Mouse (Mus musculus): ENCODE results near the gene Camk2b.
"Not testable (repeated sequence)": the region's sequence is repeated elsewhere in the genome, so short reads cannot be mapped to it uniquely, and the experiment has no call there.

Camk2b gene

DNA sequence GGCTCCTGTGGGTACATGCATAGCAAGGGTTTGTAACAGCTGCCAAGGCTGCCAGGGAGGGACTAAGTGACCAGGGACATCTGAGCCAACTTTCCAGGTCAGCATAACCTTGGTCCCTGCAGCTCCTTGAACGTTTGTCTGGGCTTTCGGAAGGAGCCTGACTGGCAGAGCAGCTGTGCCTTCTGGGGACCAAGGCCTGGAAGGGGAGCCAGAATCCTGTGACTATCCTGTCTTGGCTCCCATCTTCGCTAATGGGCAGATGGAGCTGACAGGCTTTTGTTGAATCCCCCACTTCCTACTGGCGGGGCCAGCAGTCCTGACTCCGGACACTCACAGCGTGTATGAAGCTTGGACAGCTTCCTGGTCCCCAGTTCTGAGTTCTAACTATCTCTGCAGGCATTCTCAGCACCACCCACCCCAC lies 51.1 kb downstream of the Camk2b start:
- DNase-seq (ENCODE audit: low spot score) = no peak

DNA sequence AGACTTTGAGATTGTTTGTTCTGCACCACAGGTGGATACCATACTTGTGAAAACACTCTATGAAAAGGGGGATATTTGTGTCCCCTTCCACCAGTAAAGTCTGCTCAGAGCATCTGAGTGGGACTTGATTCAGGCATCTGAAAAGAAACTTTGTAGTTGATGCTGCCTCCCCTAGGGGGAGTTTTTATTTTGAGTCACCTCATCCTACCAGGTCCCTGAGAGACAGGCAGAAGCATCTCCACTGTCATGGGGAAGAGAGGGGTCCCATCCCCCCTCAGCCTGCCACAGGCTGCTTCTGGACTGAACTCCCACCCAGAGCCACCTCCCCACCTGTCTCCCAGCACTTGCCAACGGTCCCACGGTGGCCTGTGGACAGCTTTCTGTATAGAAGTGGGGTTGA lies 52.8 kb downstream of the Camk2b start:
- DNase-seq (ENCODE audit: low spot score) = no peak

DNA sequence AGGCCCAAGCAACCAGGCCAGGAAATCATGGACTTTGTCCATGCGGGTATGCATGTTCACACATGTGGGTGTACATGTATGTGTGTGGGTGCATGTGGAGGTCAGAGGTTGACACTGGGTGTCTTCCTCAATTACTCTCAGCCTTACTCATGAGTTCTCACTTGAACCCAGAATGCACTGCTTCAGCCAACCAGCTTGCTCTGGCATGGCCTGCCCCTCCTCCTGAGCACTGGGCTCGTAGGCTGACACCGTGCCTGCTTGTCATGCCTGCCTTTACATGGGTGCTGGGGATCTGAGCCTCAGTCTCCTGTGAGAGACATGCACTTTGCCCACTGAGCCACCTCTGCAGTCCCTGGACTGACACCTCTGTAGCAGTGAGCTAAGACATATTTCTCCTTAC lies 54.3 kb downstream of the Camk2b start:
- DNase-seq (ENCODE audit: low spot score) = no peak

DNA sequence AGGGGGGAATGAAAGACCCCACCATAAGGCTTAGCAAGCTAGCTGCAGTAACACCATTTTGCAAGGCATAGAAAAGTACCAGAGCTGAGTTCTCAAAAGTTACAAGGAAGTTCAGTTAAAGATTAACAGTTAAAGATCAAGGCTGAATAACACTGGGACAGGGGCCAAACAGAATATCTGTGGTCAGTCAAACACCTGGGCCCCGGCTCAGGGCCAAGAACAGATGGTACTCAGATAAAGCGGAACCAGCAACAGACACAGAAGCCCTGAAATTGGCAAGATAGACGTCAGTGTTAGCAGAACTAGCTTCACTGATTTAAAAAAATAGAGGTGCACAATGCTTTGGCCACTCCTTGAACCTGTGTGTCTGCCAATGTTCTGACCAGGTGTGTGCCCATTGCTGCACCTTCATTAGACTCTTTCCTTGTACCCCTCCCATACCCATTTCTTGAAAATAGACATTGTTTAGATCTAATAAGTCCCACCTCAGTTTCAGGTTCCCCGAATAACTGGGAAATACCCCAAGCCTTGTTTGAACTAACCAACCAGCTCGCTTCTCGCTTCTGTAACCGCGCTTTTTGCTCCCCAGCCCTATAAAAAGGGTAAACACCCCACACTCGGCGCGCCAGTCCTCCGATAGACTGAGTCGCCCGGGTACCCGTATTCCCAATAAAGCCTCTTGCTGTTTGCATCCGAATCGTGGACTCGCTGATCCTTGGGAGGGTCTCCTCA lies 55.2 kb downstream of the Camk2b start:
- not testable (repeated sequence) for DNase-seq (ENCODE audit: low spot score)

DNA sequence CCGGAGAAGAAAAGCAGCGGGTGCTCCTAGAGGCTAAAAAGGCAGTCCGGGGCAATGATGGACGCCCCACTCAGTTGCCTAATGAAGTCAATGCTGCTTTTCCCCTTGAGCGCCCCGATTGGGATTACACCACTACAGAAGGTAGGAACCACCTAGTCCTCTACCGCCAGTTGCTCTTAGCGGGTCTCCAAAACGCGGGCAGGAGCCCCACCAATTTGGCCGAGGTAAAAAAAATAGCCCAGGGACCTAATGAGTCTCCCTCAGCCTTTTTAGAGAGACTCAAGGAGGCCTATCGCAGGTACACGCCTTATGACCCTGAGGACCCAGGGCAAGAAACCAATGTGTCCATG lies 58.4 kb downstream of the Camk2b start:
- not testable (repeated sequence) for DNase-seq (ENCODE audit: low spot score)

DNA sequence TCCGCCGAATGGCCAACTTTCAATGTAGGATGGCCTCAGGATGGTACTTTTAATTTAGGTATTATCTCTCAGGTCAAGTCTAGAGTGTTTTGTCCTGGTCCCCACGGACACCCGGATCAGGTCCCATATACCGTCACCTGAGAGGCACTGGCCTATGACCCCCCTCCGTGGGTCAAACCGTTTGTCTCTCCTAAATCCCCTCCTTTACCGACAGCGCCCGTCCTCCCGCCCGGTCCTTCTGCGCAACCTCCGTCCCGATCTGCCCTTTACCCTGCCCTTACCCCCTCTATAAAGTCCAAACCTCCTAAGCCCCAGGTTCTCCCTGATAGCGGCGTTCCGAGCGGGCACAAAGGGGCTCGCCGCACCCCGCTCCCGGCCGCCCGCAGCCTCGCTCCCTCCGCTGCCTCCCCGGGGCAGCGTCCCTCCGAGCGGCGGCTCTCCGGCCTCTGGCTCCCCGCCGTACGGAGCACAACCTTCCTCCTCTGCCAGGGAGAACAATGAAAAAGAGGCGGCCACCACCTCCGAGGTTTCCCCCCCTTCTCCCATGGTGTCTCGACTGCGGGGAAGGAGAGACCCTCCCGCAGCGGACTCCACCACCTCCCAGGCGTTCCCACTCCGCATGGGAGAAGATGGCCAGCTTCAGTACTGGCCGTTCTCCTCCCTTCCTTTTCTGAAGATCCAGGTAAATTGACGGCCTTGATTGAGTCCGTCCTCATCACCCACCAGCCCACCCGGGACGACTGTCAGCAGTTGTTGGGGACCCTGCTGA lies 59.0 kb downstream of the Camk2b start:
- not testable (repeated sequence) for DNase-seq (ENCODE audit: low spot score)

DNA sequence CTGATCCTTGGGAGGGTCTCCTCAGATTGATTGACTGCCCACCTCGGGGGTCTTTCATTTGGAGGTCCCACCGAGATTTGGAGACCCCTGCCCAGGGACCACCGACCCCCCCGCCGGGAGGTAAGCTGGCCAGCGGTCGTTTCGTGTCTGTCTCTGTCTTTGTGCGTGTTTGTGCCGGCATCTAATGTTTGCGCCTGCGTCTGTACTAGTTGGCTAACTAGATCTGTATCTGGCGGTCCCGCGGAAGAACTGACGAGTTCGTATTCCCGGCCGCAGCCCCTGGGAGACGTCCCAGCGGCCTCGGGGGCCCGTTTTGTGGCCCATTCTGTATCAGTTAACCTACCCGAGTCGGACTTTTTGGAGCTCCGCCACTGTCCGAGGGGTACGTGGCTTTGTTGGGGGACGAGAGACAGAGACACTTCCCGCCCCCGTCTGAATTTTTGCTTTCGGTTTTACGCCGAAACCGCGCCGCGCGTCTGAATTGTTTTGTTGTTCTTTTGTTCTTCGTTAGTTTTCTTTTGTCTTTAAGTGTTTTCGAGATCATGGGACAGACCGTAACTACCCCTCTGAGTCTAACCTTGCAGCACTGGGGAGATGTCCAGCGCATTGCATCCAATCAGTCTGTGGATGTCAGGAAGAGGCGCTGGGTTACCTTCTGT lies 59.7 kb downstream of the Camk2b start:
- not testable (repeated sequence) for DNase-seq (ENCODE audit: low spot score)

DNA sequence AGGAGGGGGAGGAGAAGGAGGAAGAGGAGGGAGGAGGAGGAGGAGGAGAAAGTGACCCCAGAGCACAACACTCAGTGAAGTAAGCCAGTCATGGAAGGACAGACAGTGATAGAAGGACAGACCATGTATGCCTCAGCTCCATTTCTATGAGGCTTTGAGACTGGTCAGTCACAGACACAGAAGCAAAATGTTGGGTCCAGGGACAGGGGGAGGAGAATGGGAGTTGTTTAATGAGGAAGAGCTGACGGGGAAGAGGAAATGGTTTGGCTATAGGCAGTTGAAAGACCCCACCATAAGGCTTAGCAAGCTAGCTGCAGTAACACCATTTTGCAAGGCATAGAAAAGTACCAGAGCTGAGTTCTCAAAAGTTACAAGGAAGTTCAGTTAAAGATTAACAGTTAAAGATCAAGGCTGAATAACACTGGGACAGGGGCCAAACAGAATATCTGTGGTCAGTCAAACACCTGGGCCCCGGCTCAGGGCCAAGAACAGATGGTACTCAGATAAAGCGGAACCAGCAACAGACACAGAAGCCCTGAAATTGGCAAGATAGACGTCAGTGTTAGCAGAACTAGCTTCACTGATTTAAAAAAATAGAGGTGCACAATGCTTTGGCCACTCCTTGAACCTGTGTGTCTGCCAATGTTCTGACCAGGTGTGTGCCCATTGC lies 60.7 kb downstream of the Camk2b start:
- not testable (repeated sequence) for DNase-seq (ENCODE audit: low spot score)

DNA sequence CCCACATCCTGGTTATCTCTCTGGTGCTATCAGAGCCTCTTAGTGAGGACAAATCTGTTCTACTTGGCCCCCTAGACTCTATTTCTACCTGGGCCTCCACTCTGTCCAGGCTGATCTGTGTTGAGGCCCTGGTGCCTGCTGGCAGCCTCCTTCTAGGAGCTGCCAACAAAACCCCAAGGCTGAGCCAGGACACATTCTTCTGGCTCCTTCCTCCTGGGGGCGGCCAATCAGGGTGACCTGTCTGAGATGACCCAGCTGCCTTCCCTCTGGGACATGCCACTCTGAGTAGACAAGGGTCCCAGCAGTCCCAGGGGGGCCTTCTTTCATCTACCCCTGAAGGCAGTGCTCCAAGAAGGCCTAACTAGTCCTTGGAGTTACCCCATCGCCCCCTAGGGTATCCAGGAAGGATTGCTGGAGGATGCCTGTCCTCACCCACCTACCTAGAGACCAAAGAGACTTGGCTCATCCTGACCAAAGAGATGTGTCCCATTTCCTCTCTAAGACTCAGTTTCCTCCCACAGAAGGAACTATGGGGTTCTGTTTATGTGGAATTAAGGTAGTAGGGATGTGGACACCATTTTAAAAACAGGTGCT lies 63.0 kb downstream of the Camk2b start:
- no peak for DNase-seq (ENCODE audit: low spot score)

DNA sequence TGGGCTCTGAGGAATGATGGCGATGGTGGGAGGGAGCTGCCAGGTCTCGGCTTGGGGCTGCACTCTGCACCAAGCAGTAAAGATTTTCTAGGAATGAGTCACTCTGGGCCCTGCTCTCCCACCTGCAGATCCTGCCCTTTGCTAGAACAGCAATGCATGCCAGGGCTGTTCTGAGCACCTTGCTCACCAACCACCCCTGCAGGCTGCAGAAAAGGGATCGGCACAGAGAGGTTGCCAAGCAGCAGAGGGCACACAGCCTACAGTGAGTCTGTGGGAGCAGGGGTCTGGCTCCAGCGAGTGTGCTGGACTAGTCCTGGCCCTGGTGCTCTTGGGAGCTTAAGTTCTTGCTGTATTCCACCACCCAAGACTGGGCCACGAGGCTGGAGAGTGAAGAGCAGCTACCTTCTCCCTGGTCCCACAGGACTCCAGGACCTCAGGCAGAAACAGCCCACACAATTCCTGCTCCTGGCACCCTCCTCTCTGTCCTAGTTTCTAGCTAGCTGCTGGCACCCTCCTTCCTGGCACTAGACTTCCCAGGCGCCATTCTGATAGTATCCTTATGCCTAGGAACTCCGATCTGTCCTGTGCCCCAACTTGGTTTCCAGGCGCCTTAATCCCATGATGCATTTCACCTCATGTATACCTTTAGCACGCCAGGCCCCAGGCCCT lies 64.0 kb downstream of the Camk2b start:
- DNase-seq (ENCODE audit: low spot score) = no peak

DNA sequence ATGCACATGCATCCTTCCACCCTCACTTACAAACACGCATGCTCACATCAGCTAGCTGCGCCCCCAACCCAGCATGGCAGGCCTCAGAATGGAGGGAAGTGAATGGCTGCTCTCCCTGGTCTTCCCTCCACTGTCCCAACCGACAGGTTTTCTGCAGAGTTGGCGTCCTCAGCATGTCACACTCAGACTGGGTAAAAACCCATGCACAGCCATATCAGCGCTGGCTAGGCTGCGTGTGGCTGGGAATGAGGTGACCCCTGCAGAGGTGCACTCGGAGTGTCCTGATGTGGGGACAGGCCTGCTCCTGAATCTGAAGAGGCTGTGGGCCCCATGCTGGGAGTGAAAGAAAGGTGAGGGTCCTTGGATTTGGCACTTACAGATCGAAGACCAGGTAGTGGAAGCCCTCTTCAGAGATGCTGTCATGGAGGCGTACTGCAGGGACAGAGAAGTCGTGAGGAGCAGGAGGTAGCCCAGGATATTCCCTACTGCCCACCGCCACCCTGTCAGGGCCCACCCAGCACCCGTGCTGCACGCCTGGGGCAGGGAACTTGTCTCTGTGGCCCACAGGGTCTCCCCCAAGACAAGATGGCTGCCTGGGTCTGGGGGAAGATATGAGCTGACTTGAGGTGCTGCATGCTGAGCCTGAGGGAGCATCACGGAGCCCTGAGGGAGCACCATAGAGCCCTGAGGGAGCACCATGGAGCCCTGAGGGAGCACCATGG lies 65.0 kb downstream of the Camk2b start:
- DNase-seq (ENCODE audit: low spot score) = no peak

DNA sequence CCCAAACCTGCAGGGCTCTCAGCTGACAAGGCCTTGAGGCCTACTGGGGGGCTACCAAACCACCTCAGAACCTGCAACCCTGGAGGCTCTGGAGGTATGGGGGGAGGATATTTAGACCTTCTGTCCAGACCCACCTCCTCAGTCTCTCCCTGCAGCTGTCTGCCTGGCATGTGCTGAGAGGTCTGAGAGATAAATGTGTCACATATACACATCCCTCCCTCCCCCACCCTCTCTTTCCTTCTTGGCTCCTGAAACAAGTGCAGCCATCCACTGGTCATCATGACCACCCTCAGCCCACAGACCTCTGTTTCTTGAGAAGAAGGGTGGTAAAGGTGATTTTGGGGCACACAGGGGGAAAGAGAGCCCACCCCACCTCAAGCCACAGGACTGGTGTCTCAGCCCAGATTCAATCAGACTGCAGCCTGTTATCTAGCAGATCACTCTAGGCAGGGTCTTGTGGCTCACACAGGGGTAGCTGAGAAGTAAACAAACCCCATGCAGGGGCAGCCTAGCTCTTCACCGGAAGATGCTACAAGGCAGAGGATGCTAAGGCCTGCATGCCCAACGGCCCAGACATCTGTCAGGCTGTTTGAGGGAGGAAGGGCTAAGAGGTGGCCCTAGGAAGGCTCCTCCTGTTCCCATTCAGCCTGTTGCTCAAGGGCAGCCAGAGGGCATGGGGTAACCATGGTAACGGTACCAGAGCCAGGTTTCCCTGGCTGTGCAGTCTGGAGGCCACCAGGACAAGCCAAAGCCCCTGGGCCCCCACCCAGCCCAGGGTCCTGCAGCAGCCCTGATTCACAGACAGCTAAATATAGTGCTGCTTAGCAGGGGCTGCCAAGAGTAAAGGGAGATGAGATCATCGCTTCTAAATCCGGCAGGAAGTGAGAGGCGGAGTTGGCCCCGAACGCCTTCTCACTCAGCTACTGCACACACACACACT lies 66.1 kb downstream of the Camk2b start:
- peak; percentile 66 for DNase-seq (ENCODE audit: low spot score)

DNA sequence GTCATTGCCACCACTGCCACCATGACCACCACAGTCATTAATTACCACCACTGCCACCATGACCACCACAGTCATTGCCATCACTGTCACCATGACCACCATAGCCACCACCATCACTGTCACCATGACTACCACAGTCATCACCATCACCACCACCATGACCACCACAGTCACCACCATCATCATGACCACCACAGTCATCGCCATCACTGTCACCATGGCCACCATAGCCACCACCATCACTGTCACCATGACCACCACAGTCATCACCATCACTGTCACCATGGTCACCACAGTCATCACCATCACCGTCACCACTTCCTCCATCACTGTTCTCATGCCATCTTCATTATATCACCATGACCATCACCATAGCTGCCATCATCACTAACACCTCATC lies 67.7 kb downstream of the Camk2b start:
- no peak for DNase-seq (ENCODE audit: low spot score)

DNA sequence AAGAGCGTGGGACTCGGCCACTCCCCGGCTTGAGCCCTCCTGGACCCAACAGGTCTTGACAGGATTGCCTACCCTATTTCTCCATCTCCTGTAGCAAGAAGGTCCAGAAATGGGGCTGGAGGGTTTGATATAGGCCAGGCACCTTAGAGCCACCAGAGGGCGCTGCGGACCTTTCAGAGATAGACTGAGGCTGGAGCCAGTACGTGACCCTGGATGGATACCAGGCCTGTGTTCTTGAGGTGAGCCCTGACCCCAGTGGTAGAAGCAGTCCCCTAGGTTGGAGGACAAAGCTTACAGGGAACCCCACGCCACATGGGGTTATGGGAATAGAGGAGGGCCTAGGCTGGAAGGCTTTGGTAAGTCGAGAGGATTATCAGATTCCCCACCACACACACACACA lies 70.2 kb downstream of the Camk2b start:
- DNase-seq (ENCODE audit: low spot score) = peak; percentile 92

DNA sequence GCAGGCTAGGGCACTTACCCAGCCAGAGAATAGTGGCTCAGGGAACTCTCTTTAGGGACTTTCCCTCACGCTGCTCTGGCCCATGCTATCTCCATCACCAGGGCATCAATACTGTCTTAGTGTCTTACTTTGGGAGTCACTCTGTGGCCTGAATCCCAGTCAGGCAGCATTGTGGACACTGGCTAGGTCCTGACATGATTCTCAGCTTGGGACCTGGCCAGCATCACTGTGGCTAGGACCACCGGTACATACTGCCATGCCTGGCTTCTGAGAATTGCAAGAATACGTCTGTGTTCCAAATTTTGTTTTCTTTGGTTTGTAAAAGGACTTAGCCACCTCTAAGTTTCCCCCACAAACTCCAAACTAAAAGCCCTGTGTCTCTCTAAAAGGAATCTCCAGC lies 71.3 kb downstream of the Camk2b start:
- DNase-seq (ENCODE audit: low spot score) = no peak

DNA sequence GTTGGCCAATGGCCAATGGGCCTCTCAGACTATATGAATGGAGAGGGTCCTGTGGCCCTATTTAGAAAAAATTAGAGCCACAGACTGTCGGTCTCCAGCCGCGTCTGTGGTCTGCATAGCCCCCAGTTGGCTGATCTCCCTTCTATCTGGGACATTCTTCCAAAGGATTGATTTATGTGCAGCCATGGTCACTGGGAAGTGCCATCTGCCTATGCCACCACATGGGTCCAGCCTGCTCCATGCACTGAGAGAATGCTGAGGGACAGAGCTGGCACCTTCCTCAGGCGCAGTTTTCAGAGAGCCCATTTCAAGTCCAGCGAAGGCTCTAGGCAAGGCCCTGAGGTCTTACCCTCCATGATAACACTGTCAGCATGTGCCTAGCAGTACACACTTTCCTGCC lies 72.0 kb downstream of the Camk2b start:
- no peak for DNase-seq (ENCODE audit: low spot score)

DNA sequence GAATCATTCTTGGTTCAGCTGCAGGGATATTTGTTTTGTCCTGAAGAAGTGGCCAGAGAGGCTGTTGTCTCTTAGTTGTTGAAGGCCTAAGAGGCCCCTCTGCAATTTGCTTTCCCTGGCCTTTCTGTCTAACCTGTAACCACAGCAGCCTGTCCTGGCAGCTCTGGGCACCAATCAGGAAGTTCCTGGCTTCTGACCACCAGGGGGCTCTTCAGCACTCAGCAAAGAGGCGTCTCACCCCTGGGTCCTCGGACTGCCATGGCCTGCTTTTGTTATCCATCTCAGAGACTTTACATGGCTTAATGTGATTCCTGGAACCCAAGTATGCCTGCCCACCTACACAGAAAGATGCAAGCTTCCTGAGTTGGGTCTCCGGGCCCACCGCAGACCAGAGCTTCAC lies 75.3 kb downstream of the Camk2b start:
- DNase-seq (ENCODE audit: low spot score) = no peak

DNA sequence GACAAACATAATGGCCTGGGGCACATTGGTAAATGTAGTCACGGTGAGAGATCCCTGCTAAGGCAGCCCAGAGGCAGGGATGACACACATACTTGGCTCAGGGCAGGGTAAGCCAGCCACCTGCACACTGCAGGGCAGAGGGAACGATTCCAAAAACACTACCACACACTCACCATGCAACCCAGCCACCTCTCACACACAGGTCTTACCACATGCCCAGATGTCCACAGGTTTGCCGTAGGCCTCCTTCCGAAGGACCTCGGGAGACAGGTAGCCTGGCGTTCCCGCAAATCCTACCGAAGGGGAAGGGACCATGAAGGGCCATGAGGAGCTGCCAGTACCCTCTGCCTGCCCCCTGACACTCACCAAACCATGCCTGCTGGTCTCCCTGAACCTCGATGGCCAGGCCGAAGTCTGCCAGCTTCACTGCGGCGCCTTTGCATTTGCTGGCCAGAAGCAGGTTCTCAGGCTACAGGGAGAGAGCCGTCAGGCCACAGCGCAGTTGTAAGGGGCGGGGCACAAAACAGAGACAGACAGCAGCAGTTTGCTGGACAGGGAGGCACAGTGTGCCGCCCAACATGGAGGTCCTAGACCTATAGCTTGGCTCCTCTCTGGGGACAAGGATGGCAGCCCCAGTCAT lies 76.1 kb downstream of the Camk2b start:
- no peak for DNase-seq (ENCODE audit: low spot score)

DNA sequence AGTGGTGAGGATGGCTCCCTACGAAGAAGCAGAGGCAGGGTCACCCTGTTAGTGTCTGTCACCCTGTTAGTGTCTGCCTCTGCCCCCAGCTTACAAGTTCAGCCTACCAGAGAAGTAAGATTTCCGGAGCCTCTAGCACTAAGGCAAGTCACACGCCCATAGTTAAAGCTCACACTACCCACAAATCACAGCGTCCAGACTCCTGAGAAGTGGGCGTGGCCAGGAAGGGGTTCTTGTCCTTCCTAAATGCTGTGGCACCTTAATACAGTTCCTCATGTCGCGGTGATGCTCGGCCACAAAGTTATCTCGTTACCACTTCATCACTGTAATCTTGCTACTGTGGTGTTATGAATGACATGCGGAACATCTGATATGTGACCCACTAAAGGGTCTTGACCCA lies 78.0 kb downstream of the Camk2b start:
- no peak for DNase-seq (ENCODE audit: low spot score)
